ENCODE assay signal across 11 mouse cellular contexts in the genomic region with DNA sequence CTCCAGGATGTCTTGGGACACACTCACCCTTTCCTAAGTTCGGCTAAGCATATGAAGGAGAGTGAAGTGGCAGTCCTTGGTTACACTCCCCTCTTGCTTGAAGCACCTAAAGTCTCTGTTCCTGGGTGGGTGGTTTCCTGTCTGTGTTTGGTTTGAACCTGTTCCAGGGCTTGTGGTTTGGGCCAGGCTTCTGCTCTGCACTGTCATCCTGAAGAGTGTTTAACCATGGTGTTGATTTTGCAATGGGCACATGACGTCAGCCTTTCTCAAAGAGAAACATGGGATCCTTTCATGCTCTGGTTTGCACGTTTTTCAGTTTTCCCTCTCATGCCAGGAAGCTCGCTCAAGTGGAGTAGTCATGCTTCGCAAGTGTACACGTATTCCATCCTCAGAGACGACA.
DNase-seq lines count a peak whose midpoint lies in the region; ATAC-seq and TF ChIP-seq lines count a peak whose summit lies in the region.
"Had no signal": no experiment of that assay in that cellular context is flagged by ENCODE, and none has a peak within 500 bp of the region (broad histone marks: within the 10 kb centered on the region; RNA-seq: fewer than 3 reads in every experiment).

No protein-coding gene starts in this region.

- H3K4me3 ChIP-seq in MEL (ENCODE audit: control insufficient read depth in 1 of 2, insufficient read depth in 1 of 2, low read depth in 2 of 2, low read length in 2 of 2): no peak overlapping the region
- no peak overlapping the region for H3K4me3 ChIP-seq in liver, embryonic 15.5 days (replicated peaks)
- H3K4me3 ChIP-seq in midbrain, embryonic 10.5 days: no peak overlapping the region
- no peak overlapping the region for H3K4me3 ChIP-seq in hindbrain, embryonic 13.5 days
- H3K4me3 ChIP-seq: embryonic facial prominence, embryonic 13.5 days; heart, adult 2 months had no signal

- peak; percentile 52; the same call in 1 of the 2 replicates for ATAC-seq in liver, embryonic 15.5 days (ENCODE audit: insufficient read depth)
- no peak for ATAC-seq in hindbrain, embryonic 13.5 days (ENCODE audit: low FRiP score)

- no peak for TF ChIP-seq RAD21 in MEL (IDR thresholded peaks at IDR 0.05; ENCODE audit: low read depth, low read length)

- H3K9me3 ChIP-seq in MEL (replicated peaks; ENCODE audit: insufficient read depth, low read length): no peaks in the 10 kb centered on the region
- no peaks in the 10 kb centered on the region for H3K9me3 ChIP-seq in liver, embryonic 15.5 days (replicated peaks)
- no peaks in the 10 kb centered on the region for H3K9me3 ChIP-seq in midbrain, embryonic 10.5 days (replicated peaks)
- no peaks in the 10 kb centered on the region for H3K9me3 ChIP-seq in hindbrain, embryonic 13.5 days
- H3K9me3 ChIP-seq: embryonic facial prominence, embryonic 13.5 days had no signal

- WGBS in liver, embryonic 15.5 days (ENCODE audit: insufficient replicate concordance): 38% methylated on average over 7 of the region's 7 CpGs
- 87% methylated on average over 7 of the region's 7 CpGs for WGBS in midbrain, embryonic 10.5 days
- whole genome bisulfite sequencing in hindbrain, embryonic 13.5 days: 78% methylated on average over 7 of the region's 7 CpGs

- peaks cover 3 to 13% of the 10 kb centered on the region in 2 experiments; a peak in 2 of 4 replicates for H3K4me1 ChIP-seq in MEL (ENCODE audit: control insufficient read depth in 1 of 2, insufficient read depth in 2 of 2, low read length in 2 of 2)
- H3K4me1 ChIP-seq in liver, embryonic 15.5 days (replicated peaks): no peaks in the 10 kb centered on the region
- H3K4me1 ChIP-seq in midbrain, embryonic 10.5 days: no peaks in the 10 kb centered on the region
- H3K4me1 ChIP-seq in hindbrain, embryonic 13.5 days (replicated peaks): no peaks in the 10 kb centered on the region
- H3K4me1 ChIP-seq: embryonic facial prominence, embryonic 13.5 days had no signal

- DNase-seq in heart, adult 18-20 months: peak; percentile 9 to 27
- DNase-seq in heart, postnatal 10 days: no peak
- peak; percentile 73 for DNase-seq in MEL (ENCODE audit: low read depth, low spot score)
- DNase-seq in naive thymus-derived CD4-positive, alpha-beta T cell, adult 2 months (ENCODE audit: low read depth): peak; percentile 46
- DNase-seq in yolk sac, embryonic 10.5 days (ENCODE audit: low spot score): no peak
- DNase-seq in midbrain, embryonic 10.5 days (ENCODE audit: low spot score): no peak
- DNase-seq: kidney, postnatal 10 days had no signal

- no peak for TF ChIP-seq CTCF in MEL (IDR thresholded peaks at IDR 0.05 in 2 of 3, conservative IDR thresholded peaks at IDR 0.05 in 1 of 3; ENCODE audit: control insufficient read depth in 1 of 3, insufficient read depth in 1 of 3, low read depth in 2 of 3, low read length in 3 of 3, poor library complexity in 1 of 3, severe bottlenecking in 1 of 3)

- 0 out of 4 replicates have a peak, but pooled peaks cover 0 to 3% of the 10 kb centered on the region in 2 experiments for H3K27me3 ChIP-seq in MEL (ENCODE audit: control insufficient read depth in 1 of 2, insufficient read depth in 2 of 2, low read length in 2 of 2)
- no peaks in the 10 kb centered on the region for H3K27me3 ChIP-seq in liver, embryonic 15.5 days
- H3K27me3 ChIP-seq in midbrain, embryonic 10.5 days (ENCODE audit: low read depth, poor library complexity, severe bottlenecking): no peaks in the 10 kb centered on the region
- no peaks in the 10 kb centered on the region for H3K27me3 ChIP-seq in hindbrain, embryonic 13.5 days
- H3K27me3 ChIP-seq: embryonic facial prominence, embryonic 13.5 days had no signal

- no peak for TF ChIP-seq POLR2A in MEL (IDR thresholded peaks at IDR 0.05; ENCODE audit: control insufficient read depth in 1 of 2, insufficient read depth in 1 of 2, low read depth in 1 of 2, low read length in 2 of 2, poor library complexity in 1 of 2)

- H3K79me2 ChIP-seq in MEL (ENCODE audit: control insufficient read depth, insufficient read depth, low read length, poor library complexity): no peaks in the 10 kb centered on the region

- H3K36me3 ChIP-seq in MEL (ENCODE audit: control insufficient read depth in 1 of 2, insufficient read depth in 2 of 2, low read length in 2 of 2): peaks cover 0 to 7% of the 10 kb centered on the region in 2 experiments; a peak in 2 of 4 replicates
- no peaks in the 10 kb centered on the region for H3K36me3 ChIP-seq in liver, embryonic 15.5 days (replicated peaks)
- H3K36me3 ChIP-seq in midbrain, embryonic 10.5 days: no peaks in the 10 kb centered on the region
- H3K36me3 ChIP-seq in hindbrain, embryonic 13.5 days: no peaks in the 10 kb centered on the region
- H3K36me3 ChIP-seq: embryonic facial prominence, embryonic 13.5 days had no signal

- peak; percentile 45 to 60 for TF ChIP-seq EP300 in MEL (IDR thresholded peaks at IDR 0.05; ENCODE audit: low read depth in 1 of 2, low read length in 2 of 2)

- no peak overlapping the region for H3K4me2 ChIP-seq in liver, embryonic 15.5 days
- no peak overlapping the region for H3K4me2 ChIP-seq in hindbrain, embryonic 13.5 days
- H3K4me2 ChIP-seq: embryonic facial prominence, embryonic 13.5 days had no signal

- no peak overlapping the region for H3K9ac ChIP-seq in MEL (ENCODE audit: control insufficient read depth, low read depth, low read length, poor library complexity, severe bottlenecking)
- H3K9ac ChIP-seq in liver, embryonic 15.5 days: no peak overlapping the region
- H3K9ac ChIP-seq in hindbrain, embryonic 13.5 days: no peak overlapping the region
- H3K9ac ChIP-seq: embryonic facial prominence, embryonic 13.5 days had no signal

- intact Hi-C loops in heart, postnatal 10 days (cut with DNase I): no loop called here

- no peak overlapping the region for H3K27ac ChIP-seq in MEL (ENCODE audit: control insufficient read depth, low read depth, low read length)
- H3K27ac ChIP-seq in liver, embryonic 15.5 days (replicated peaks): no peak overlapping the region
- no peak overlapping the region for H3K27ac ChIP-seq in midbrain, embryonic 10.5 days (replicated peaks)
- H3K27ac ChIP-seq in hindbrain, embryonic 13.5 days: no peak overlapping the region
- H3K27ac ChIP-seq: embryonic facial prominence, embryonic 13.5 days; heart, adult 2 months had no signal

TF ChIP-seq in MEL, 35 proteins besides CTCF, POLR2A, EP300 and RAD21:
- TF ChIP-seq CHD1 (IDR thresholded peaks at IDR 0.05; ENCODE audit: low read depth, low read length) (no peak), USF1 (IDR thresholded peaks at IDR 0.05; ENCODE audit: low read depth, low read length) (peak; percentile 18; the same call in 1 of the 2 replicates), MXI1 (IDR thresholded peaks at IDR 0.05; ENCODE audit: low read depth, low read length) (no peak), RCOR1 (IDR thresholded peaks at IDR 0.05; ENCODE audit: low read depth, low read length) (peak; percentile 45; the same call in 1 of the 2 replicates), ZC3H11A (IDR thresholded peaks at IDR 0.05; ENCODE audit: low read depth, low read length) (no peak), MAX (IDR thresholded peaks at IDR 0.05; ENCODE audit: low read length) (peak; percentile 31; the same call in 1 of the 2 replicates), ETS1 (IDR thresholded peaks at IDR 0.05; ENCODE audit: low read depth, low read length) (peak; percentile 71), TBP (IDR thresholded peaks at IDR 0.05; ENCODE audit: low read depth, low read length) (no peak)

Comparison
In these comparisons a context has a peak if more than half of its experiments do, and no peak if none do; other contexts are left out.
1. DNase-seq: peak in heart, adult 18-20 months (2 of 2), MEL (single experiment) and naive thymus-derived CD4-positive, alpha-beta T cell, adult 2 months (single experiment); none in heart, postnatal 10 days (0 of 2), yolk sac, embryonic 10.5 days (single experiment) and midbrain, embryonic 10.5 days (single experiment).